Mouse (Mus musculus): ENCODE data around the gene Mxd1.
A peak's percentile ranks its signal among the peaks of the same experiment; 100 is the strongest.

The Mxd1 gene

DNA sequence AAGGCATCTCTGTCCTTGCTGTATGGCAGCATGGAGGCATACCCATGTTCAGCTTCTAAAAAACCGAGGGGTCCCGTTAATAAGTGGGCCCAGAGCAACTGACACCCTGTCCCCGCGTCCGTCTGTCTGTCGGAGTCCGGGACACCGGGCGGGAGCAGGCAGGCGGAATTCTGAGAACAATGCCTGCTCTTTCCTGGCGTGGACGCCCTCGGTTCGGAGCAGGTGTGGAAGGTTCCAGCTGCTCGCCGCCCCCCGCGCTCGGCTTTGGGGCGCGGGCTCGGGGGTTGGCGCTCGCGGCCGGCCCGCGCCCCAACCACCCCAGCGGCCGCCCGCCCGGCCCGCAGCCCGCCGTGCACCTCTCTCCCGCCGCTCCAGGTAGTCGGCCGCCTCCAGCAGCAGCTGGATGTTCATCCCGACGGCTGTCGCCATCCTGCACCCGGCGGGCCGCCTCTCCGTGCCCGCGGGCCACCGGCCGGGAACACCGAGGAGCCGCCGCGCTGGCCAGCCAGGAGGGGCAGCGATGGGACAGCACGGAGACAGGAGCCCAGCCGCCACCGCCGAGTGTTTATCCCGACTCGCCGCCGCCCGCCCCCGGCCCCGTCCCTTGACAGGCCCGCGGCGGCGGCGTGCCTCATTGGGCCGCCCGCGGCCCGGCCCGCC lies at the start of gene Mxd1:
Gene Mxd1 (minus strand): TSS at position 582 of the 660 bp plus-strand sequence.
- no peak for DNase-seq

DNA sequence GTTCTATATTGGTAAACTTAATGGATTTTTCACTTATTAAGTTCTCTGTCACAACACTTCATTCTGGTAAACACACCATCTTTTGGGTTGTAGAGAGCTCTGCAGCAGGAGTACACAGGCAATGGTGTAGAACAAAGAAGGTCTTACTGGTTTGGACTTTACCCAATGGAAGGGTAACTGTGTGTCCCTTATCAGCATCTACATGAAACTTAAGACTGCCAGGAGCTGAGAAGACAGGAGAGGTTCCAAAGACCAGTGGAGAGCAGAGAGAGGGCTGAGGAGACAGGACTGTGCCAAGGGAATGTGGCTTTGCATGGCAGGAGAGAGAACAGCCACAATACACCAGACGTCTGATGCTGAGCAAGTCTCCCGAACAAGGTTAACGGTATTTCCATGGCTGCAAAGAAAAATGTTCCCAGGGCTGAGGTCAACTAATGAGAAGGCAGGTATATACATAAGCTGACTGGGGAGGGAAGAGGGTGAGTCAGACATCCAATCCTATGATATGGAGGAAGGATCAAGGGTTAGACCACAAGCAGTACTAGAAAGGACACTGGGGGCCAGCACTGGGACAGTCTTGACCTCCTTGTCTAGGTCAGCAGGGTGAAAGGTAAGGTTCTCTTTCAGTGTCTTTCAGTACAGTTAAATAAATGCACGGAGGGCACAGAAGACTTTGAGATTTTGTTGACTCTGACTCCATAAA lies 39.3 kb upstream of the Mxd1 start:
- DNase-seq: no peak

DNA sequence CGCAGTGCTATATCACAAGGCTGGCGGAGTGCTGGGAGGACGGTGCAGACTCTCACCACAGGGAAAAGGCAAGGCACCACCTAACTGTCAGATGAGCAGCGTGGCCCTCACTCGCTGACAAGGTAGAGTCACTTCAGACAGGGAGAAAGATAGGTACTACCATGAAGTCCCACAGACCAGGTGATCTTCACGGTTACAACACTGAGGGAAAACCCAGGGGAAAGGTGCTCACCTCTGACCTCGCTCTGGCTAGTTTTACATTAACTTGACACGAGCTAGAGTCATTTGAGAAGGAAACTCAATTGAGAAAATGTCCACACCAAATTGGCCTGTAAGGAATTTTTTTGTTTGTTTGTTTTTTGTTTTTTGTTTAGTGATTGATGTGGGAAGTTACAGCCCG lies 33.6 kb upstream of the Mxd1 start:
- DNase-seq: no peak

GRCm38 (mm10) chr6:86697903-86698302 lies 28.9 kb upstream of the Mxd1 start:
- DNase-seq: no peak

DNA sequence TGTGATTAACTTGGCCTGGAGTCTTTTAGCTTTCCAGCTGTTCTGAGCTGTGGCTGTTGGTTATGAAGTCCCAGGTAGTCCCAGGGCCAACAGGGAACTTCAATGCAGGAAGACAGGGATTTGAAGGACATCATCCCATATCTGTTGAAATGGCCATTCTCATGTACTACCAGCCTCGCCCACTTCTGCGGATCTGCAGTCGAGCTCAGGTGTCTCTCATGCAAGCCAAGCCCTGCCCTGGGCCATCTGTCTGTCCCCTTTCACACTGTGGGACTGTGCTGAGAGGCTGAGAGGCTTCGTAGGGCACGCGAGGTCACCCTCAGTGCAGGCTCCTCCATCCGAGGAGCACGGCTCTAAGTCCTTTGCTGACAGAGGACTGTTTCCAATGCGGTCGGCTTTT lies 27.3 kb upstream of the Mxd1 start:
- peak; percentile 55 to 71 for DNase-seq

DNA sequence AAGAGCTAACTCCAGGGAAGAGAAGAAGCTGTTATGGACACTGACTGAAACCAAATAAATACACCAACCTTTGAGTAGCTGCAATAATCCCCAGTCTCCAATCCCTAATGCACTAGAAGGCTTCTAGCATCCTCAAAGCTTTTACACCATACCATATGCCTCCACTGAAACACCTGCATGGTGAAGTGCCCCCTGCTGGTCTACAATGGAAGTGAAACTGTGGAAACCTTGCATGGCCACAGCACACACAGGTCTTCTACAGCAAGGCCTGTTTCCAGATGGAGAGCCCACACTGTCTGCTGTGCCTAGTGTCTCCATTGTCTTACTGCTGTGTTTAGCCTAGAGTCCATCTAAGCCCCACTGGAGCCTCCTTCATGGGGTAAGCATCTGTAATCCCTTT lies 25.5 kb upstream of the Mxd1 start:
- DNase-seq: peak; percentile 47 to 68

- DNase-seq: no peak
These were observed 20.7 kb upstream of the Mxd1 start for GRCm38 (mm10) chr6:86689671-86690070.

- no peak for DNase-seq
These were observed 18.0 kb upstream of the Mxd1 start for GRCm38 (mm10) chr6:86686971-86687370.

DNA sequence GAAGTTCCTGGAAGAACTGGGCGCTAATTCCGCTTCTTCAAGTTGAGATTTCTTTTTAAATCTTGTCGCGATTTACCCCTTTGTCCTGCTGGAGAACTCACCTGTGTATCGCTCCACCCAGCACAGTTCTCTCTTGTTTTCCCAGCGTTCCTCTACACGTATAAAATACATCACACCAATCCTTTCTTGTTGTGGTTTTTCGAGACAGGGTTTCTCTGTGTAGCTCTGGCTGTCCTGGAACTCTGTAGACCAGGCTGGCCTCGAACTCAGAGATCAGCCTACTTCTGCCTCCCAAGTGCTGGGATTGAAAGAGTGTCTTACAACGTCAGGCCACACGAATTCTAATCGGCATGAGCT lies 15.7 kb upstream of the Mxd1 start:
- no peak for DNase-seq

DNA sequence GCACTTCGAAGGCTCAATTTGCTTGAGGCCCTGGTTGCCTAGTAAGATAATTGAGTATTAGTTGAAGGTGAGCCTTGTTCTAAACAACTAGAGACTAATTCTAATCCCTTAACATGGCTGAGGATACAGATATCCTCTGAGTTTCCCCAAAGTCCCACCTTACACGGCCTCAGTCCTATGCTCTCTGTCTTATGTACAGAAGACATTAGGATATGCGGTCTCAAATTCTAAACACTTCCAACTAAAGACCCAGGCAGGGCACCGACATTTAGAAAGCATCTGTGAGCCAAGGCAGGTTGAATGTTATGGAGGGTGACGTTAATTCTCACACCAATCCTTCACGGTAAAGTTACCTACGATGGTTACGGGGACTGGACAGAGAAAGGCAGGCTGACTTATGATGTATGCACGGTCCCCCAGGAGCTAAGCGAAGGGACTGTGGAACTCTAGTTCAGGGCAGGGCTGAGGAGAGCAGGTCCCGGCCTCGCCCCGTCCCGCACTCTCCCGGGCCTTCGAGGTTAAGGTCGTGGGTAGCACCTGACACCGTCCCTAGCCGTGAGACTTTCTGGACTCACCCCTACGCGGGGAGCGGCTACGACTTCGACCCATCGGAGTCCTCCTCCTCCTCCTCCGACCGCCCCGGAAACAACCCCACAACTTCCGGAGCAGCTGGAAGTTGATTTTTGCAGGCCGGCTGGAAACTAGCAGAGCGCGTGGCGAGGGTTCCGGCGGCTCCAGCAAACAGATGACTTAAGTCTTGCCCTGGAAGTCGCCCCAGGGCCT lies 15.1 kb upstream of the Mxd1 start, which contains the start of gene Snrnp27:
Gene Snrnp27 (minus strand): TSS at position 651 of the 783 bp plus-strand sequence.
- DNase-seq: peak; percentile 93 to 95

DNA sequence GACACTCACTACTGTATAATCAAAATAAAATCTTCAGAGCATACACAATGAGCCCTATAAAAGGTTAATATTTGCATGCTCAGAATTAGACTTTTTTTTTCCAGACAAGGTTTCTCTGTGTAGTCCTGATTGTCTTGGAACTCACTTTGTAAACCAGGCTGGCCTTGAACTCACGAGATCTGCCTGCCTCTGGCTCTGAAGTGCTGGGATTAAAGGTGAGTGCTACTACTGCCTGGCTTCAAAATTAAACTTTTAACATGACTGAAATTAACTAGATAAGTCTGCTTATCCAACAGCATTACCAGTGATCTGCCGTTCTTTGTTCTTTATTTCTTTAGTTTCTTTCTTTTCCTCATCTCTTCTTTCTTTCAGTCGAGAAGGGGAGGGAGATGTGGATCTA lies 12.3 kb upstream of the Mxd1 start:
- no peak for DNase-seq

DNA sequence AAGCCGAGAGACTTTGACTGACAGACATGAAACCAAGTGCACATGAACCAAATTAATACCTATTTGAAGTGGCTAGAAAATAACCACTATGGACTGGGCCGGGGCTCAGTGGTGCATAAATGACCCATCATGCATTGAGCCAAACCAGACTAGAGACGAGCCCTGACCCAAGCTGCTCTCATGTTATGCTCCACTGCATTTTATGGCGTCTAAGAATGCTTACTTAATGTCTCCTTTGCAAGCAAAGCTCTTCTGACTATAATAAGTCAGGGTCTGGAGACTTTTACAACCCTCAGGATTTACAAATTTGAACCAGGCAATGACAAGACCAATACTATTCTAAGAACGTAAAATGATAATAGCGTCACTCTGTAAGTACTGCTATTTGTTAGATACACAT lies 9.4 kb upstream of the Mxd1 start:
- DNase-seq: no peak

- peak; percentile 49 to 66 for DNase-seq
These were observed 1.9 kb upstream of the Mxd1 start for GRCm38 (mm10) chr6:86670873-86671272.

GRCm38 (mm10) chr6:86669240-86669727 lies 323 bp upstream of the Mxd1 start:
- peak; percentile 100 for DNase-seq

DNA sequence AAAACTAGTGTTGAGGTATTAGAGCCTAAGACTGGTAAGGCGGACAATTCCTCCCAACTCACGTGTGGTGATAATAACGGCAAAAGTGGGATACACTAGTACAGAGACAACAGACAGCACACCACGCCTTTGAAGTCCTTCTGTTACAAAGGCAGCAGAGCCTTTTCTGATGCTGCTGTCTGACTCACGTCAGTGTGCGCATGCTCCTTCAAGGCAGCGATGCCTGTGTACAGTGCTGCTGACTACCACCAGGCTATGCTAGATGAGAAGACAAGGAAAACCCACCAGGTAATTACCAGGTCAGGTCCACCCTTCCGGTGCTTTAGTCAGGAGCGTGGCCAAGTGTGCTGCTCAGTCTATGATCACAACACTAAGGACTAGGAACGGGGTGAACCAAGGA lies 1.9 kb downstream of the Mxd1 start:
- DNase-seq: no peak

- no peak for DNase-seq
These were observed 3.2 kb downstream of the Mxd1 start for GRCm38 (mm10) chr6:86665560-86666307.

- no peak for DNase-seq
These were observed 3.9 kb downstream of the Mxd1 start for GRCm38 (mm10) chr6:86665076-86665475.

GRCm38 (mm10) chr6:86660161-86660877 lies 8.6 kb downstream of the Mxd1 start:
- no peak for DNase-seq

- DNase-seq: no peak
These were observed 10.5 kb downstream of the Mxd1 start for GRCm38 (mm10) chr6:86658501-86658900.

GRCm38 (mm10) chr6:86654270-86654916 lies 14.6 kb downstream of the Mxd1 start:
- DNase-seq: no peak

DNA sequence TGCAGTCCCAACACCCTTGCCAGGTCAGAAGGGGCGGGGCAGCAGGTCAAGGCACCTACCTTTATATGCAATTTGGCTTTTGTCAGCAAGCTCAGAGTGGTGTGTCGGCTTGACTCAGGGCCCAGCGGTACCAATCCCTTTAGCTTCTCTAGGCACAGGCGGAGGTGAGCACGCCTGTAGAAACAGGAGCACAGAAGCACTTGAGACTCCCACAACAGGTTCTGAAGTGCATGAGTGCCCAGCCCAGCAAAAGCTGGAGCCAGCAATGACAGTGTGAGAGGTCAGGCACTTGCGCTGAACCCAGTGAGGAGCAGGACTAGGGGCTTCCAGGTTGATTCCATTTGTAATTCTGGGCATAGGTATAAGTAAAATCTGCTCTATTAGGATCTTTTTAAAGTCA lies 15.9 kb downstream of the Mxd1 start:
- DNase-seq: no peak

- no peak for DNase-seq
These were observed 22.8 kb downstream of the Mxd1 start for GRCm38 (mm10) chr6:86646143-86646542.
